Mouse (Mus musculus): ENCODE results near the gene Hoxa10. TPM values are rescaled to one million over a fixed set of nuclear protein-coding genes. Genes with fewer than 3 reads are reported as not detected.
A peak's percentile ranks its signal among the peaks of the same experiment; 100 is the strongest.

Gene Hoxa10
- polyA plus RNA-seq, 1 experiment from 2014 or later = not detected

GRCm38 (mm10) chr6:52224895-52225611 is 15.6 kb downstream of the Hoxa10 start:
- H3K4me1 ChIP-seq (replicated peaks; ENCODE audit: control insufficient read depth, insufficient read depth, low read length) = peaks cover 3% of the 10 kb centered on the region
- no peaks in the 10 kb centered on the region for H3K9me3 ChIP-seq (ENCODE audit: control insufficient read depth, low read length)
- 1% methylated on average over 36 of the region's 36 CpGs for WGBS
- no peak for DNase-seq (ENCODE audit: low spot score)
- no peak overlapping the region for H3K9ac ChIP-seq (ENCODE audit: low read length)
- no peaks in the 10 kb centered on the region for H3K36me3 ChIP-seq (ENCODE audit: control insufficient read depth, insufficient read depth, low read length)
- ATAC-seq (replicated peaks; ENCODE audit: low FRiP score) = no peak
- no peak overlapping the region for H3K4me3 ChIP-seq (ENCODE audit: low read depth, low read length)
- no peak overlapping the region for H3K4me2 ChIP-seq (ENCODE audit: low read depth, low read length, severe bottlenecking)
- H3K27ac ChIP-seq (ENCODE audit: low read depth, low read length) = no peak overlapping the region
- peaks cover 98% of the 10 kb centered on the region for H3K27me3 ChIP-seq (ENCODE audit: control insufficient read depth, insufficient read depth, low read length)

- Histone ChIP-seq H3K4me3 (ENCODE audit: low read depth, low read length) (no peak overlapping the region), H3K9me3 (ENCODE audit: control insufficient read depth, low read length) (no peaks in the 10 kb centered on the region), H3K4me2 (ENCODE audit: low read depth, low read length, severe bottlenecking) (no peak overlapping the region), H3K4me1 (replicated peaks; ENCODE audit: control insufficient read depth, insufficient read depth, low read length) (peaks cover 3% of the 10 kb centered on the region), H3K36me3 (ENCODE audit: control insufficient read depth, insufficient read depth, low read length) (no peaks in the 10 kb centered on the region), H3K27ac (ENCODE audit: low read depth, low read length) (no peak overlapping the region), H3K9ac (ENCODE audit: low read length) (no peak overlapping the region), H3K27me3 (ENCODE audit: control insufficient read depth, insufficient read depth, low read length) (peaks cover 98% of the 10 kb centered on the region)
- DNase-seq (ENCODE audit: low spot score) (no peak), ATAC-seq (replicated peaks; ENCODE audit: low FRiP score) (no peak)
- WGBS = under 1% methylated on average over 24 of the region's 24 CpGs
These were observed 16.5 kb downstream of the Hoxa10 start for GRCm38 (mm10) chr6:52223939-52224760.

GRCm38 (mm10) chr6:52222729-52223128 is 17.9 kb downstream of the Hoxa10 start:
- ATAC-seq (replicated peaks; ENCODE audit: low FRiP score) (no peak), DNase-seq (ENCODE audit: low spot score) (no peak)
- peaks cover 100% of the 10 kb centered on the region for H3K27me3 ChIP-seq (ENCODE audit: control insufficient read depth, insufficient read depth, low read length)
- H3K4me1 ChIP-seq (replicated peaks; ENCODE audit: control insufficient read depth, insufficient read depth, low read length) = peaks cover 3% of the 10 kb centered on the region
- H3K36me3 ChIP-seq (ENCODE audit: control insufficient read depth, insufficient read depth, low read length) = no peaks in the 10 kb centered on the region
- no peak overlapping the region for H3K4me3 ChIP-seq (ENCODE audit: low read depth, low read length)
- no peaks in the 10 kb centered on the region for H3K9me3 ChIP-seq (ENCODE audit: control insufficient read depth, low read length)
- H3K9ac ChIP-seq (ENCODE audit: low read length) = no peak overlapping the region
- no peak overlapping the region for H3K27ac ChIP-seq (ENCODE audit: low read depth, low read length)
- 11% methylated on average over 13 of the region's 13 CpGs for WGBS
- no peak overlapping the region for H3K4me2 ChIP-seq (ENCODE audit: low read depth, low read length, severe bottlenecking)

GRCm38 (mm10) chr6:52221993-52222685 is 18.5 kb downstream of the Hoxa10 start:
- Histone ChIP-seq H3K4me2 (ENCODE audit: low read depth, low read length, severe bottlenecking) (no peak overlapping the region), H3K27me3 (ENCODE audit: control insufficient read depth, insufficient read depth, low read length) (peaks cover 100% of the 10 kb centered on the region), H3K4me3 (ENCODE audit: low read depth, low read length) (no peak overlapping the region), H3K9me3 (ENCODE audit: control insufficient read depth, low read length) (no peaks in the 10 kb centered on the region), H3K9ac (ENCODE audit: low read length) (no peak overlapping the region), H3K36me3 (ENCODE audit: control insufficient read depth, insufficient read depth, low read length) (no peaks in the 10 kb centered on the region), H3K4me1 (replicated peaks; ENCODE audit: control insufficient read depth, insufficient read depth, low read length) (peaks cover 6% of the 10 kb centered on the region), H3K27ac (ENCODE audit: low read depth, low read length) (no peak overlapping the region)
- 5% methylated on average over 21 of the region's 21 CpGs for WGBS
- peak; percentile 33; the same call in 1 of the 2 replicates for ATAC-seq (replicated peaks; ENCODE audit: low FRiP score)
- peak; percentile 56 for DNase-seq (ENCODE audit: low spot score)

DNA sequence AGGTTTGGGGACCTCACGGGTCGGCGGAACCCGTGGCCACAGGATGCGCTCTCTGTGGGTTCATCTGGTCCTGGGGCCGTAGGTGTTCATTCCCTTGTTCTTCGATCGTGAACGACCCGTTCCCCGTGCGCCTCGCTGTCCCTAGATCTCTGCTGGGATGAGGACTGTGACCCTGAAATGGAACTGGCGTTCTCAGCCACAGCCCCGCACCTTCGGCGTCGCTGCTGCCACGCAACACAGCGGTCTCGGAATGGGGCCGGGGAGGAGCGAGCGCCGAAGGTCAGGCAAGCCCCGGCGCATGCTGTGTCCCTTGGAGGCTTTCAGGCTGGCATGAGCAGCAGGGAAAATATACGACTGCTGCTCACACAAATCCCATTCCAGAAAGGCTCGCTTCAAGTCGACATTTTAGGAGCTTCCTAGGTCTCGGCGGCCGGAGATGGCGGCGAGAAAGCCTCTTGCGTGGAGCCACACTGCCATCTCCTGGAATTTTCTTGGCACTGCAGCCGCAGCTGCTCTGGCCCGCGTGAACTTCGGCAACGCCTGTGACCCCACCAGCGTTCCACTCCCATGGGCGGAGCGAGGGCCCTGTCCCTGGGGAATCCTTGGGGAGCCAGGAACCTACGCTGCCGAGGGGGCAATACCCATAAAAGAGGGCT is 19.2 kb downstream of the Hoxa10 start, which contains the start of gene Hoxa7:
TSS of gene Hoxa7 (minus strand) at position 518 of the 656 bp plus-strand sequence.
- Histone ChIP-seq H3K4me3 (ENCODE audit: low read depth, low read length) (peak within 1 kb of the TSS; percentile 35), H3K4me2 (ENCODE audit: low read depth, low read length, severe bottlenecking) (peak within 1 kb of the TSS; percentile 70), H3K4me1 (replicated peaks; ENCODE audit: control insufficient read depth, insufficient read depth, low read length) (peaks cover 9% of the 10 kb centered on the region), H3K36me3 (ENCODE audit: control insufficient read depth, insufficient read depth, low read length) (no peaks in the 10 kb centered on the region), H3K27ac (ENCODE audit: low read depth, low read length) (no peak within 1 kb of the TSS), H3K9me3 (ENCODE audit: control insufficient read depth, low read length) (no peaks in the 10 kb centered on the region), H3K9ac (ENCODE audit: low read length) (0 out of 2 replicates have a peak within 1 kb of the TSS, but pooled peaks have one; percentile 33), H3K27me3 (ENCODE audit: control insufficient read depth, insufficient read depth, low read length) (peaks cover 100% of the 10 kb centered on the region)
- 1% methylated on average over 46 of the region's 46 CpGs for WGBS
- peak; percentile 56; the same call in 1 of the 2 replicates for ATAC-seq (replicated peaks; ENCODE audit: low FRiP score)
- peak; percentile 94 for DNase-seq (ENCODE audit: low spot score)

GRCm38 (mm10) chr6:52220865-52221310 is 19.8 kb downstream of the Hoxa10 start:
- no peak overlapping the region; the same call in 1 of the 2 replicates for H3K4me3 ChIP-seq (ENCODE audit: low read depth, low read length)
- ATAC-seq (replicated peaks; ENCODE audit: low FRiP score) = no peak
- H3K4me2 ChIP-seq (ENCODE audit: low read depth, low read length, severe bottlenecking) = peak overlapping the region; percentile 70; the same call in 1 of the 2 replicates
- H3K9ac ChIP-seq (ENCODE audit: low read length) = no peak overlapping the region
- 7% methylated on average over 12 of the region's 12 CpGs for WGBS
- H3K27ac ChIP-seq (ENCODE audit: low read depth, low read length) = no peak overlapping the region
- H3K27me3 ChIP-seq (ENCODE audit: control insufficient read depth, insufficient read depth, low read length) = peaks cover 100% of the 10 kb centered on the region
- H3K9me3 ChIP-seq (ENCODE audit: control insufficient read depth, low read length) = no peaks in the 10 kb centered on the region
- peaks cover 9% of the 10 kb centered on the region for H3K4me1 ChIP-seq (replicated peaks; ENCODE audit: control insufficient read depth, insufficient read depth, low read length)
- no peak for DNase-seq (ENCODE audit: low spot score)
- no peaks in the 10 kb centered on the region for H3K36me3 ChIP-seq (ENCODE audit: control insufficient read depth, insufficient read depth, low read length)

- Histone ChIP-seq H3K27me3 (ENCODE audit: control insufficient read depth, insufficient read depth, low read length) (peaks cover 100% of the 10 kb centered on the region), H3K9ac (ENCODE audit: low read length) (no peak overlapping the region), H3K4me3 (ENCODE audit: low read depth, low read length) (no peak overlapping the region), H3K4me1 (replicated peaks; ENCODE audit: control insufficient read depth, insufficient read depth, low read length) (peaks cover 9% of the 10 kb centered on the region), H3K4me2 (ENCODE audit: low read depth, low read length, severe bottlenecking) (no peak overlapping the region), H3K36me3 (ENCODE audit: control insufficient read depth, insufficient read depth, low read length) (no peaks in the 10 kb centered on the region), H3K9me3 (ENCODE audit: control insufficient read depth, low read length) (no peaks in the 10 kb centered on the region), H3K27ac (ENCODE audit: low read depth, low read length) (no peak overlapping the region)
- WGBS = 13% methylated on average over 32 of the region's 32 CpGs
- no peak for ATAC-seq (replicated peaks; ENCODE audit: low FRiP score)
- peak; percentile 64 for DNase-seq (ENCODE audit: low spot score)
These were observed 20.4 kb downstream of the Hoxa10 start for GRCm38 (mm10) chr6:52220003-52220864.

Data from forebrain, embryonic 11.5 days (tissue).